Mouse (Mus musculus) cerebellum, adult 9-11 months (tissue): ENCODE data around the gene Cc2d1a.

Experiments used
- DNase-seq: peaks from one replicate; pipeline ENCODE4 v3.0.0; 2022

Gene Cc2d1a

DNA sequence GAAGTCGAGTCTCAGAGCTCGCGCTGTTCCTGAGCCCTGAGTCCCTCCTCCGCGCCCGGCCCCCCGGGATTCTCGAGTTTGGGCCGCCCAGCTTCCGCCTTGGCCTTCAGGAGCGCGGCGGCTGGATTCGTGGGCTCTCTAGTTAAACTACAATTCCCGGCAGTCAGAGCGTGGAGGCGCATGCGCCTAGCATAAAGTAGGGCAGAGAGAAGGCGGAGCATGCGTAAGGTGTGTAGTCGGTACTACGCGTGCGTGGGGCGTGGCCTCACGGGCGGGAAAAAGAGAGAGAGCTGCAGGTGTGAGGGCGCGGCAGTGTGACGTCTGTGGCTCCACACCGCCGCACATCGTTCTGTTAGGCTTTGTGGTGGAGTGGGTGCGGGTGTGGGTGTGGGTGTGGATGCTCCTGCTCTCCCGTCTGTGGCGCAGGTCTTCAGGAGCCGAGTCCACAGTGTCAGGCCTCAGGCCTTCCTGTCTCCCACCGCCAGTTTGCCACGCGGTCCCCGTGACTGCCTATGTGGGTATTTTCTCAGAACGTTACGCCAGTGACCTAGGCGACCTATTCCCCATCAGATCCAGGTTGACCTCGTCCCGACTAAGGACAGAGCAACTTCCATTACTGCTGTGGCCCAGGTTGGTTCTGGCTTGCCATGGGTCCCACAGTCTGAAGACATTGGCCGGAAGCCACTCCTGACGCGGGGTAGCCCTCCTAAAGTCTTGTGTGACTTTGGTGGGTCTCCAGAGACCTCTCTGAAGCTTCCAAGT lies at the start of gene Cc2d1a, which contains the start of gene 4930432K21Rik:
Cc2d1a (minus strand) TSS at position 168 of the 762 bp plus-strand sequence.
4930432K21Rik (plus strand) TSS at position 257 of the 762 bp plus-strand sequence.
- peak; percentile 98 for DNase-seq

- DNase-seq = no peak
Measured at GRCm38 (mm10) chr8:84197141-84197921, 49.6 kb upstream of the Cc2d1a start.

- DNase-seq = no peak
Measured at GRCm38 (mm10) chr8:84194224-84194743, 46.5 kb upstream of the Cc2d1a start.

DNA sequence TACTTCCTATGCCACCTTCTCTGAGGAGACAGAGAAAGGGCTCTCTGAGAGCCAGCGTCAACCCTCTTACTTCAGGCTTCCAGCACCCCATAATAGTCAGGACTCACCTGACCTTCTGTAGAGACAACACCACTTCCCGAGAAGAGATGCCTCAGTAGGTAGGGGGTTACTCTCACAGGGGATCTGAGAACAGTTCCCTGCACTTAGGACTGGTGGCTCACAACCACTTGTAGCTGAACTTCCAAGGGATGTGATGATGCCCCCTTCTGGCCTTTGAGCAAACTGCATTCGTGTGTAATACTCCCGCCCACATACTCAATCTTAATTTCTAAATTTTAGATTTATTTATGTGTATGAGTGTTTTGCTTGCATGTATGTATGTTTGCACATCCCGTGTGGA lies 45.8 kb upstream of the Cc2d1a start:
- no peak for DNase-seq

DNA sequence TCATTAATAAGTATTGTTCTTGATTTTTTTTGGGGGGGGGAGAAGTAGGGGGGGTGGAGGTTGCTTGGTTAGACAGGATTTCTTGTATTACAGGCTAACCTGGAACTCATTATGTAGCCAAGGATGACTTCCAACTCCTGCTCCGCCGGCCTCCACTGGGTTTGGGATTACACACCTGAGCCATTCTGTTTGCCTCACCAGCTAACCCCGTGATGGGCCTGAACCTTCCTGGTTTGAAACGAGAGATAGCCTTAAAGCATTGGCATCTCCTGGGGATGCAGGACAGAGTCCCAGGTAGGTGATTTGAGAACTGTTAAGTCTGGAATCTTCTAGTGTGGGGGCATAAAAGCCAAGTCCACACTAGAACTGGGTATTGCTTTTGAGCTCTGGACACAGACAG lies 45.4 kb upstream of the Cc2d1a start:
- DNase-seq = no peak

- DNase-seq = no peak
Measured at GRCm38 (mm10) chr8:84192555-84192954, 44.8 kb upstream of the Cc2d1a start.

- no peak for DNase-seq
Measured at GRCm38 (mm10) chr8:84192023-84192422, 44.3 kb upstream of the Cc2d1a start.

GRCm38 (mm10) chr8:84190191-84190867 lies 42.6 kb upstream of the Cc2d1a start:
- DNase-seq = no peak

DNA sequence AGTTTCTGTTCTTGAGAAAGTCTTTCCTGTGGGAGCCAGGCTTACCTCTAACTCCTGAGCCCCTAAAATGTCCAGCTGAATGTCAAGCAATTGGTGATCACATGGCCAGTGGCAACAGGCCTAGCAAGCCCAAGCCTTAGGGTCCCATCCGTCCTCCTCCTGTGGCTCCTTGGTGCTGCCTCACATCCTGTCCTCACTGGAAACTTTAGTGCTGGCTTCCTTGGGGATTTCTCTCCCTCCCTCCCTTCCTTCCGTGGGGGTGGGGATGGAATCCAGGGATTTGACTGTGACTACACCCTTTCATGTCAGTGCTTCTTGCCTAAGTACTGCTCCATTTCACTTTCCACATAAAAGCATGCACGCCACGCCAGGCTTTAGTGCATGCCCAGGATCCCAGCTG lies 41.9 kb upstream of the Cc2d1a start:
- no peak for DNase-seq

- no peak for DNase-seq
Measured at GRCm38 (mm10) chr8:84188671-84189070, 40.9 kb upstream of the Cc2d1a start.

- DNase-seq = peak; percentile 66
Measured at GRCm38 (mm10) chr8:84187065-84187755, 39.5 kb upstream of the Cc2d1a start.

DNA sequence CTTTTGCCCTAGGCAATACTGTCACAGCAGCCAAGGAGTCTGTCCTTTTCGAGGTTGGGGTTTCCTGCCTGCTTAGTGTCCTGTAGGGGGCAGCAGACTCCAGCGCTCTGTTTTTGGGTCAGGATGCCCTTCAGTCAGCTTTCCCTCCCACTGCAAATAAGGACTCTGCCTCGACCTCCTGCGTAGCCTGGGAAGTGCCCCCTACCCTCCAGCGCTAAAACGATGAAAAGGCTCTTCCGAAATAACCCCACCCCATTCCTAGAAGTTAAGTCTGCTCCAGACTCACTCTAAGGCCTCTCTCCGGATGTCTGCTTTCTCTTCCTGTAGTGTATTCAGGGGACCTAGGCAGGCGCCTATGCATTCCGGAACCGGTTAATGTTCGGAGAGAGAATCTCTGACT lies 38.8 kb upstream of the Cc2d1a start:
- peak; percentile 82 for DNase-seq

DNA sequence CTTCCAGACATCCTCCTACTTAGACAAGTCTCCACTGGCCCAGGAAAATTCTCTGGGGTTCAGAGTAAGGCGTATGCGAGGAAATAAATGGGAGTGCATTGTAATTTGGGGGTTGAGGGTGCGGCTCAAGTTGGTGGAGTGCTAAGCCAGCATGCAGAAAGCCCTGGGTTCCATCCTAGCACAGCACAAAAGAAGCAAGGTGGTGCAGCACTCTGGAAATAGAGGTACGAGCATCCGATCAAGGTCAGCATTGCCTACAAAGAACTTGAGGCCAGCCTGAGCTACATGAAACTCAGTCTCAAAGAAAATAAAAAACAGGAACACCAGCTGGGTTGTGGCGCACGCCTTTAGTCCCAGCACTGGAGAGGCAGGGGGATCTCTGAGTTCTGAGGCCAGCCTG lies 37.4 kb upstream of the Cc2d1a start, which contains the start of gene Nanos3:
Nanos3 (minus strand) TSS at position 101 of the 400 bp plus-strand sequence.
- DNase-seq = no peak

DNA sequence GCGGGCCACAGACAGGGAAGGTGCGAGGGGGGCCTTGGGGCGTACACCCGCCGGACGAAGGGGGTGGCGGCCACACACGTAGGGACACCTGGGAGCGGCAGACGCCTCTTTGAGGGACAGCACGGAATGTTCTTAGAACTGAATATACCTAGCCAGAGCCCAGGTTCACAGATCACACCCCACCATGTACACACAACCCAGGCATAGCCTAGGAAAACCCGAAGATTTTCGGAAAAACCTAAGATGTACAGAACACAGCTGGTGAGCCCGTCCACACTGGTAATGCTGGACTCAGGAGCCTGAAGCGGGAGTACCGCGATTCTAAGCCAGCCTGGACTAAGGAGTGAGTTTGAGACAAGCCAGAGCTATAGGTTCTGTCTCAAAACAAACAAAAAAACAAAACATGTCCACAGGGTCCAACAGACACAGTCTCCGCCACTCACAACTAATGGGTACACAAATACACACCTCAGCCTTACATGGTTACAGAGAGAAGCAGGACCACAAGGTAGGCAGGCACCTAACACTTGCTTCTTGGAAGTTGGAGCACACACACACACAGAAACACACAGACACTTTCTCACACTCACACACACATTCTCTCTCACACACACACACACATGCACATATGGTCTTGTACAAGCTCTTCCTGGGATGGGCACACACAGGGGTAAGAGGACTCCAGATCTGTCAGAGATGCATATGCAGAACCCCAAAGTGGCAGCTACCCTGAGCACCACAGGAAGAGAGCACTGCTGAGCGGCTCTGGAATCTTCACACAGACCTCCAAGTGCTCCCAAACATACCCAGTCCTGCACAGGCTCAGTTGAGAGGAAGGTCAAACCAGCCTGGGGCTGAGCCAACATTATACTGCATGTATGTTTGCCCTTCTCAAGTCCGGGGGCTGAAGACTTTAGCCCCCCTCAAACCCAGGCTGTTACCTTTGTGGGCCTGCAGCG lies 36.6 kb upstream of the Cc2d1a start:
- DNase-seq = no peak

GRCm38 (mm10) chr8:84183261-84184084 lies 35.7 kb upstream of the Cc2d1a start:
- DNase-seq = peak; percentile 58

DNA sequence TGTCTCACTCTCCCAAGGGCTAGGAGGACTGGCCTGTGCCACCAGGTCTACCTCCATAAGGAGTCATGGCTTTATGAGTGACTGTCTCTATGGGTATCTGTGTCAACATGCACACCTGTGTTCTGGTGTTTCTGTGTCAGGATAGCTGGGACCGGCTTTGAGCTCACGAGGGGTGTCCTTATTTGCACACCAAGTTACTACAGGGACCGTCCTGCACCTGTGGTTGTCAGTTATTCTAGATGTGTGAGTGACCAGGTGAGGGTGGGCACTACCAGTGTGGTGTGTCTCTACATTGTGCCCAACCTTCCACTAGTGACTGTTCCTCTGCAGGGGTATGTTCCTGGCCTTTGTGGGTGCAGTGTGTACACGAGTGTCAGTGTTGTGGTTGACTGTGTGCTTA lies 35.1 kb upstream of the Cc2d1a start:
- no peak for DNase-seq

DNA sequence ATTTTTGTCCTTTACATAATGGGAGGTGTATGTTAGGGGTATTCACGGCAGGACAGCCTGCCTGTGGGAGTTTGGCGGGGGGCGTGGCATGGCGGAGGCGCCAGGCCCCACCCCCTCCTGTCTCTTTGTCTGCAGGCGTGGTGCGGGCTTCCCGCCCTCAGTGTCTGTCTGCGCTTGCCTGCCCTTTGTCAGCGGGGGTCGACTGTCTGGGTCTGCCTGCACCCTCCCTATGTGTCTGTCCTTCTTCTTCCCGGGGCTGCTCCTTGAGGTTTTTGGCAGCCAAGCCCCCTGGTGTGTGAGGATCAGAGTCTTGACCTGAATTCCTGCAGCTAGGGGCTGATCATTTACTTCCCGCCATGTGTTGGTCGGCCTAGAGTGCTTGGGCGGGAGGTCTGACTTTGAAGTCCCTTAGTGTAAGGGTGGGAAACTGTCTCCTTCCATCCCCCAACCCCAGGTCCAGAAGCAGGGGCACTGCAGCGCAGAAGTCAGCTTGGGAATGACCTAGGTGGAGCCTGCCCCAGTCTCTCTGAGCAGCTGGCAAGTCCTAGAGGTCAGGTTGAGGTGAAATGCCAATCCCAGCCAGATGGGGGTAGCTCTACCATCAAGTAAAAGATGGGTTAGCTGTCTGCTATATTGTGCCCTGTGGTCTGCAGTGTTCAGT lies 32.9 kb upstream of the Cc2d1a start:
- peak; percentile 36 for DNase-seq

- DNase-seq = no peak
Measured at GRCm38 (mm10) chr8:84179946-84180345, 32.2 kb upstream of the Cc2d1a start.

GRCm38 (mm10) chr8:84178592-84178991 lies 30.9 kb upstream of the Cc2d1a start:
- DNase-seq = no peak

- no peak for DNase-seq
Measured at GRCm38 (mm10) chr8:84177405-84177804, 29.7 kb upstream of the Cc2d1a start.
